Mouse (Mus musculus) kidney, adult 2 months (tissue): Measurements from ENCODE around the gene Emid1.

ENCODE experiments used
- CTCF ChIP-seq: fragments of 200-500 bp; conservative IDR thresholded peaks from 2 replicates; pipeline ENCODE4 v1.5.1; 2011; ENCODE audit warnings: low read depth, mild to moderate bottlenecking, control low read depth, low read length, moderate library complexity, mixed read lengths; ENCODE audit not compliant: insufficient read depth, insufficient read length
- POLR2A ChIP-seq: fragments of 200-500 bp; IDR thresholded peaks from one replicate; pipeline ENCODE4 v1.6.1; 2011; ENCODE audit warnings: low read depth, low read length, control low read depth

DNA sequence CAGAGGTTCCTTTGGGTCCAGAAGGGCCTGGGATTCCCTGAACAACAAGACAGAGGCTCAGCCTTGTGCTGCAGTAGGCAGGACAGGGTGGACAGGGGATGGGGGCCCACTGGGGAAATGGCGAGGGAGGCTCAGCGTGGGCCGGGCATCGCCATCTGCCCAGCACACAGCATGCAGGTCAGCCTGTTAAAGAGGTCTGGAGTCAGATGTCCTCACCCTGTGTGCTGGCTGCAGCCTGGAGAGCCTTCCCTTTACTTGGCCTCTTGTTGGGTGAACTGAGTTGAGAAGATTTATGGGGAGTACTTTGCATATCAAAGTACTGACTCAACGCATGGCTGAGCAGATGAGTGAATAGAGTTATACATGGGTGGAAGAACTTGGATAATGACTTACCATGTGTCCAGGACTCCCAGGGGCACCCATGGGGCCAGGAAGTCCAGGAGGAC lies 23.0 kb downstream of the Emid1 start:
- no peak for TF ChIP-seq CTCF
- TF ChIP-seq POLR2A = no peak
